Mouse (Mus musculus) activated CD4-positive, CD25-positive, alpha-beta regulatory T cell, adult 4 months (primary cell): ENCODE results near the gene Nol11. TPM values are rescaled to one million over a fixed set of nuclear protein-coding genes. Genes with fewer than 3 reads are reported as not detected.
A peak's percentile ranks its signal among the peaks of the same experiment; 100 is the strongest.

Experiments used
- ATAC-seq: one replicate; pipeline ENCODE4 v1.8.0; 2017
- polyA plus RNA-seq, 2 experiments: library from polyadenylated mRNA; unstranded; fragments of 100-300 nt; shearing (Covaris generic); gene quantifications; one replicate each; pipeline ENCODE4 v1.2.1; 2017

Gene Nol11
- polyA plus RNA-seq = 10 to 100 TPM; 44.5 to 45.8 TPM

DNA sequence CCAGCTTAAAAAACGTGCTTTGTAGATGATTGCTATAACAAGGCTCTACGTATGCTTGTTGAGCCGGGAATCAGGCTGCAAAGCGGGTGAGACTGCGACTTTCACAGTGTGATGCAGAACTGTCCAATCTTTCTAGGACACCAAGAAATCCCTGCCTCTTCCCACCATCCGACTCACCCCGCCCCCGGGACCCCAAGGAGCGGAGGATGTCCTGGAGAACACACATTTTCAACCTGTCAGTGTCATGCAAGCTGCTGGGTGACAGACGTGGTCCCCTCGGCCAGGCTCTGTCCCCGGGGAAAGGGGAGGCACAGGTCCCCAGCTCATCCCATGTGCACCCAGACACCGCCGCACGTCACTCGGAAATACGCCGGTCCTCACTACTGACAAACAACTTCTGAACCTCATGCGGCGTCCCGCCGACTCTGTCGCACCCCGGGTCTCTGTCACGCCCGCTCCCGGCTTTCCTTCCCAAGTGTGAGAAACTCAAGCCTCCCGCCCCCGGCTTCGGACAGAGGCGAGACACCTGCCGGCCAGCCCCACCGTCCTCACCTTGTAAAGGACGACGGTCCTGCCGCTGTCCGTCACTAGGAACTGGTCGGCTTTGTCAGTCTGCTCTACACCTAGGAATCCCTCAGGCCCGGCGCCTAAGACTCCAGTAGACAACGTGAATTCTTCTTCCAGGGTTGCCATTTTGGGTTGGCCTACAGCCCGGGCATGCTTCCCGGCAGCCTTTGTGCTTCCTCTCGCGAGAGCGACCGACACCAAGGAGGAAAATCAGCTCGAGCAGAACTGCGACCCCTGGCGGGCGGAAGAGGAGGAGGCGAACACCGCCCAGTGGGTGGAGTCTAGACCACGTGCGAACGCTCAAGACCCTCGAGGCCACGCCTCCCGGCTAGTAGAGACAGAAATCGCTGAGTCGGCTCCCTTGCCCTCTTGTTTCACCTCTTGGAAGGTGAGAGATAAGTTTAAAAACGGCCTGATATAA is at the start of gene Nol11:
Gene Nol11, minus strand, starts transcription at position 817 of the 988 bp plus-strand sequence.
- ATAC-seq = peak; percentile 99

DNA sequence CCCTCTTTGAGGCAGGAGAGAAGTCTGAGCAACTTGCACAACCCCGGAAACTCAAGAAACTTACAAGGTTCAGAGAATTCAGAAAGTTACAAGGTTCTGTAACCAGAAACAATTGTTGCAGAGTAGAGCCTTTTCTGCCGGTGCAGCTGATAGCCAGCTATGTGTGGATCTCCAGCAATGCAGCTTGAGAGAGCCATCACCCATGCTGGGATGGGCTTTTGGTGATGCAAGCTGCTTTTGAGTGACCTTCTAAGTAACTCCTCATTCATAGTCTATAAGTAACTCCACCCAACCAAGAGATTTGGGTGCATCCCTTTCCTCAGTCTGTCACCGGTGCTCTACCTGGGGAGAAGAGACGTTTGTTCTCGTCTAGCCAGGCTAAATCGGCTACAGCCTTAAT is 49.3 kb upstream of the Nol11 start:
- ATAC-seq = no peak

DNA sequence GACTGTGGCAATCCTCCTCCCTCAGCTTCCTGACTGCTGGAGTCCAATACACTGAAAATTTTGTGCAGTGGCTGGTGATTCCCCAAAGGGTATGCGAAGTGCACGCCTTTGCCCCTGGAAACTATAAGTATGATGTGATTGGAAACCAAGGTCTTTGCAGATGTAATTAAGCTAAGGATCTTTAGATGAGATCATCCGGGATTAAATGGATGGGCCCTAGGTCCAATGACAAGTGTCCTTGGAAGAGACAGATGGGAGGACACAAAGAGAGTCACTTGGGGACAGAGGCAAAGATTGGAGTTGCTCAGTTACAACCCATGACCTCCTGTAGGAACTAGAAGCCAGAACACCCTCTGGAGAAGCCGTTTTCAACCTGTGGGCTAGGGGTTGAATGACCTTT is 48.4 kb upstream of the Nol11 start:
- no peak for ATAC-seq

DNA sequence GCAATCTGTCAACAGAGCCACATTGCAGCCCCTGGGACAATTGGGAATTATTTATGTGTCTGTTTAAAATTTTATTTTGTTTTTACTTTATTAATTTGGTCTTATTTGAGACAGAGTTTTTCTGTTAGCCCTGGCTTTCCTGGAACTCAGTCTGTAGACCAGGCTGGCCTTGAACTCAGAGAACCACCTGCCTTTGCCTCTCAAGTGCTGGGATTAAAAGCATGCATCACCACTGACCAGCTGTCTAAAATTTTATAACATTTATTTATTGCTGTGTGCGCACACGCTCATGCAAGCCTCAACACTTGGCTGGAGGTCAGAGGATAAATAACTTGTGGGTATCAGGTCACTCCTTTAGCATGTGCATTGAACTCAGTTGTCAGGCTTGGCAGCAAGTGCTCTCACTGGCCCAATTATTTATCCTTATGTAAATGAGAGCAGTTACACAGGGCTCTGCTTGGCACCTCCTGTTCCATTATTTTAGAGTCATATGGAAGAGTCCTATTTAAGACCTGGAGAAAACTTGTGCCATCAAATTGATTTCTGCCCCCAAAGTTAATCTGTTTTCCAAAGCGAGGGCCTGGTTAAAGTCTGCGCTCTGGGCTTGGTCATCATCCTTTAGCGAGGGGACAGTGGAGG is 44.2 kb upstream of the Nol11 start:
- no peak for ATAC-seq

DNA sequence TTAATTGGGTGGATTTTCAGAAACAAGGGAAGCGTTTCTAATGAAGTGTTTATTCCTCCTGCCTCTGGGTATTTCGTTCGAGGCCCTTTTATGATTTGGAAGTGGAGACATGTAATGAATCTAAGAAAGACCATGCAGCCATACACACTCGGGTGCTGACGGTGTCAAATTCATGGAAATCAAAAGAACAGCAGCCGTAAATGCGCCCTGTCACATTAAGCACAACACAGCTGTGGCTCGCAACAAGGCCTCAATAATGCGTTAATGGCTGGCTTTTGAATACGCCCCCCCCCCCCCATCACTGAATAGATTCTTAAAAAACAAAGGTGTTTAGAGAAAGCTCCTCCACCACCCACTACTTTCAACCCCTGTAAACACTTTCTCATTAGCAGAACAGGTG is 40.9 kb upstream of the Nol11 start:
- no peak for ATAC-seq

DNA sequence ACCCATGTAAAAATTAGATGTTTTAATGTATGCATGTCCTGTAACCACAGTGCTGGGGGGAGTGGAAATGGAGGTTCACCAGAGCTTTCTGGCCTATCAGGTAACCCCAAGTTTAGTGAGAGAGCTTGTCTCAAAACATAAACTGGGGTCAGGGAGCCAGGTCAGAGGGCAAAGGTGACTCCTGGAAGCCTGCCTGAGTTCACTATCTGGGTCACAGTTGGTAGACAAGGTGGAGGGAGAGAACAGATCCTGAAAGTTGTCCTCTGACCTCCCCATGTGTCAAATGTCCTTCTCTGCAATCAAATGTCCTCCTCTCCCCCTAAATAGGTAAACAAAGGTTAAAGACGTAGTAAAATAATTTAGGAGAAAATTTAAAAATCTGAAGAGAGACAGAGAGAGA is 37.2 kb upstream of the Nol11 start:
- no peak for ATAC-seq

DNA sequence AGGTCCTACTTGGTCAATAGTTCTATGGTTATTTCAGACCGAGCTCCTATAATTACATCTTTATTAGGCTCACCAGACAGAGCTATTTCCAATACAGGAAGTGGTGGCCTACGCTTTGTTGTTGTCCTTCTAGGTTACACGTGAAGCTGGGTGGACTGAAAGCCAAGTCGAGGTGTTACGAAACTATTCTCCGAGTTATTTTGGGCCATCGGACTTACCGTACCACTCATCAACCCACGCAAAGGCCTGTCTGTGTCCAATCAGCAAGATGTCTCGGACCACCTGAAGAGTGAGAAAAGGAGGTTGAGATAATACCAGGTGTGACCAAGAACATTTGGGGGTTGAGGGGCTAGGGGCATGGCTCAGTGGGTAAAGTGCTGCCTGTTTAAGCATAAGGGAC is 36.8 kb upstream of the Nol11 start:
- ATAC-seq = no peak

DNA sequence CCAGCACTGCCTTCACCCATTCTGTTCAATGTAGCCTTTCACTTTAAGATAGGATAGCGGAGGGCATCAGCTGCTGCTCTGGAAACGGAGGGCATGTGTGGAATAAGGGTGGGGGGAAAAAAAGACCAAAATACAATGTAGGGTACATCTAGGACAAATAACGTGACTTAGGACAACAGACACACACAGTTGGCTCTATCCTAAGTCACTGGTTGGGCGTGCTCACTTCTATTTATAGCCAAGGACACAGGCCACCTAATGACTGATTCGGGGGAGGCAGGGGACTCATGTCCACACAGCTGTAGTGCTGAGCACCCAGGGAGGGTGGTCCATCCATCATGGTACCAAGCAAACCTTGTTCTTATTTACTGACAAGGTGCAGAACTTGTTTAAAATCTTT is 36.1 kb upstream of the Nol11 start:
- no peak for ATAC-seq

DNA sequence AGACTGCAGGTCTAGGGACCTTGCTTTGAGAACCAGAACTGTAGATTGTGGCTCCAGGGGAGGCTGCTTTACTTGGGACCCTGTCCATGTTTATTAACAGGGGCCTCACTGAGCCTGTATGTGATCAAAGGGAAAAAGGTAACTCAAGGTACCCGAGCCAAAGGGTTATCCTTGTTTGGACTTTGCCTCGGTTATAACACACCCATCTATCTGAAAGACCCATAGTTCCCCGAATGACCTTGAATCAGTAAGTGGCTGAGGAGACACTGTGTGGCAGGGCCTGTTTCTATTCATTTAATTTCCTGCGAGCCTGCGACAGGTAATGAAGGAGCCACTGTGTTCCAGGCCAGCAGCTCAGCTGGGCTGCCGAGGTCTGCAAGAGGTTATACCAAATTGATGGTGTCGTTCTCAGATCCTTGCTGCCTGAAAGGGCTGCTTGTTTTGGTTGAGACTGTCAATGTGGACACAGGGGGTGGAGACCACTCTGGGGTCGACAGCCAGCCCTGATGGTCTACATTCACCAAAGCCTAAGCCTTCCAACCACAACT is 34.6 kb upstream of the Nol11 start:
- no peak for ATAC-seq

DNA sequence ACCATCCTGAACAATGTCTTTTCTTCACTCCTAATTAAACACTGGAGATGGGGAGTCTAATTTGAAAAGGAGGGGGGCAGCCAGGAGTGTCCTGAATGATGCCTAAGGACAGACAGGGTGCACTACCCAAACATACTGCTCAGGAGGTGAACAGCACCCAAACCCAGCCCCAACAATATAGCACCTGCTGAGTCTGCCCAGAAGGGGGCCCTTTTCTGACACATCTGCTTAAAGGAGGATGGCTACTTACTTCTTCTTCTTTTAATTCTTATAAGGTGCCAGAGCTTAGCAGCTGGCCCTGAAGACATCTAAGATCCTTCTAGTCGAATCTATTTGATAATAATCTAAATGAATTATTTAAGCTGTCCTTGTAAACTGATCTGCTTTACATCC is 34.0 kb upstream of the Nol11 start:
- ATAC-seq = no peak

DNA sequence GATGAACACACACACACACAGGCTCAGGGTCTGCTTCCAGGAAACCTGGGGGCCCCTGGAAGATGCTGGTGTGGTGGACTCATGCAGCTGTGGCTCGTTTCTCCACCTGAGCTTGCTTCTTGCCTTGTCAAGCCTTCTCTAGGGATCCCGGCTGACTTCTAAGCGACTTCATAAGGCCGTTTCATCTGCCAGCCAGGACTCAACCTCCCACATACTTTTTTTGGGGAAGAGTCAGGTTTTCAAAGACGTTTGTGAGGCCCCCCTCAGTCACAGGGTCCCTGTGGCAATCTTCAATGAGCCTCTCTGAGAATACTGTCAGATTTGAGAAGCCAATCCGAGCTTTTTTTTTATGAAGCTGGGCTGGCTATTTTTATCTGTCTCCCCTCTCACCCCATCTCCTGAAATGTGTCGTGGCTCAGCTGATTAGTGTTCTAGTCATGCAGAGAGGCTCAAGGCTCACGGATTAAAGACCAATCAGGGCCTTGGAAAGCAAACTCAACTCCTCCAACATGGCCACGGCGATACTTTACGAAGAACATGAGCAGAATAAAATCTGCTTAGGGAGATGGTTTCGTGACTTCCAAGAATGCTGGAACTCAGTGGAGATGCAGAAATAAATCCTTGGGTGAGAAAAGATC is 33.5 kb upstream of the Nol11 start:
- no peak for ATAC-seq

DNA sequence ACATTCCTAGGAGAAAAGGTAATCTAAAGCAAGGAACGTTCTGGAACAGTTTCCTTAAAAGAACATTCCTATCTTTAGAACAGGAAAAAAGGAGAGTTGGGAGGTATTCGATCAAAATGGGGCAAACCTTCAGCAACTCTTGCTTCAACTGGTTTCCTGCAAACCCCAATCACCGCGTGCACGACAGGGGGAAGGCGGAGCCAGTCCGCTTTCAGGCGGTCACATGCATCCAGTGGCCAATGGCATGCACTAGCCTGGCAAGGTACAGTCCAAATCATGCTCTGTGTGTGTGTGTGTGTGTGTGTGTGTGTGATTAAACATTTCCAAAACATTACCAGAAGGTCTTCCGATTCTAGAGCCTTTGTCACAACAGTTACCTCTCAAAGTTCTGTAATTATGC is 25.9 kb upstream of the Nol11 start:
- no peak for ATAC-seq

DNA sequence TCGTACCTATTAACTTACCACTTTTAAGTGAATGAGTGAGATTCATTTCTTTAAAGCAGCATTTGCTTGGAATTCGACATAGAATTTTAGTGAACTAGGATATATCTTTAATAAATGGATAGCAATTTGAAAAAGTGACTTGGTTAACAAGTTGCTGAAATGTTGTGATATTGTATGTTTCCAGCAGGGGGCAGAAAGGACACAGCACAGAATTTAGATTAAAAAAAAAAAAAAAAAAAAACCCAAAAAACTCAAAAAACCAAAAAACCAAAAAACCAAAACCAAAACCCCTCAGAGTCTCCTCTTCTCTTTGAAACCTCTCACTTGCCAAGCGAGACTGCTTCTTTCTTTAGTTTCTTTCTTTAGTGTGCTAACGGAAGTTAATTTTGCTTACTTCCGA is 24.6 kb upstream of the Nol11 start:
- ATAC-seq = no peak

DNA sequence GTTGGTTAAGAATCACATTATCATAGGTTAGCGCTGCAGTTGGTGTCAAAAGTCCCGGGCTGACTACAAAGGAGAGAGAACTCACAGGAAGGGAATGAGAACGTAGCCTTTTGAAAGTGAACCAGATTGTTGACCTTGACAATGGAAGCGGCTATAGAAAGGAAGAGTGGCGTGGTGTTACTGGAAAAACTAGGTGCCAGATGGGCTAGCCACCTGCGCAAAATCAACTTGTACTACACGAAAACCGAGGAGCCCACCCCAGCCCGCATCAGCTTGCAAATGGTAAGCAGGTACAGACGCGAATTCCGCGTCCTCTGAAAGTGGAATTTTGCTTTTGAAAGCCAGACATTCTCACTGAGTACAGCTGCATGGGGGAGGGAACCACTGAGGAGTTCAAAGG is 20.6 kb upstream of the Nol11 start:
- no peak for ATAC-seq

DNA sequence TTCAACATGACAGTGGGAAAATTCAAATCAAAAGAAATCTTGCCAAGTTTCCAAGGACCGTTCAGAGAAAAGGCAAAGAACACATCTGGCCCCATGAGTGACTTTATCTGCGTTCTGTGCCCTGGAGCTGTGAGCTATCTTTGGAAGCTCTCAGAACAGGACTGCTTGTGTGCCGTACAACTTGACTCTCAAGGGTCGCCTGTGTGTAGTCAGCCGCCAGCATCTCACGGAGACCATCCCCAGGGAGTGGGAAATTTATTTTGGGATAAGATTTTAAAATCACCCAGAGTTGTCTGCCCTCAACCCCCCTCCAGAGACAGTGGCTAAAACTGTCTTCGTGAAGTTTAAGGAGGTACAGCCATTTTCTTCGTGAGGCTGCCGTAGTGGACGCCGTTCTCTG is 12.6 kb upstream of the Nol11 start:
- ATAC-seq = no peak

DNA sequence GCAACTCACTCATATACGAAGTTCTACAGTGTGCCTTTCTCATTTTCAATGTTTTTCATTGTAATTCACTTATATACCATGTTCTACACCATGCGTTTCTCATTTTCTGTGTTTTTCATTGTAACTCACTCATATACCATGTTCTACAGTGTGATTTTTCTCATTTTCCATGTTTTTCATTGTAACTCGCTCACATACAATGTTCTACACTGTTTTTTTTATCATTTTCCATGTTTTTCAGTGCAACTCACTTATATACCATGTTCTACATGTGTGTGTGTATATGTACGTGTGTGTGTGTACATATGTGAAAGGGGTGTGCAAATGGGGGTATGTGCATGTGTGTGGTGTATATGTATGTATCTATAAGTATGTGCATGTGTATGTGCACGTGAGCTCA is 10.1 kb upstream of the Nol11 start:
- ATAC-seq = no peak

DNA sequence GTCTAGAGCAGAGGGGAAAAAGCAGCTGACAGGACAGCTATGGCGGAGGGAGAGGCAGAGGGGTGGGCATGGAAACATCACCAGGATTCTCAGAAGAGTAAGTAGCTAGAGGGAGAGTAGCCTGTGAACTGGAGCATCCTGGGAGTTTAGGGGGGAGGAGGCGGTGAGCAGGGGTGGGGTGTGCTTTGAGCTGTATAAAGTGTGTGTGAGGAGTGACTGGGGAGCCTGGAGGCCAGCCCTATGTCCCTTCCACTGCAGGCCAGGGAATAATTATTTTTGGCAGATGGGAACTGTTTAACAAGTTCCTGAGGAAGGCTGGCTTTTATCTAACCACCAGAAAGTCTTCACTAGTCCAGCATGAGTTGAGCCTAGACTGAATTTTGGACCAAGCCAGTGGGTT is 6.2 kb upstream of the Nol11 start:
- ATAC-seq = no peak

DNA sequence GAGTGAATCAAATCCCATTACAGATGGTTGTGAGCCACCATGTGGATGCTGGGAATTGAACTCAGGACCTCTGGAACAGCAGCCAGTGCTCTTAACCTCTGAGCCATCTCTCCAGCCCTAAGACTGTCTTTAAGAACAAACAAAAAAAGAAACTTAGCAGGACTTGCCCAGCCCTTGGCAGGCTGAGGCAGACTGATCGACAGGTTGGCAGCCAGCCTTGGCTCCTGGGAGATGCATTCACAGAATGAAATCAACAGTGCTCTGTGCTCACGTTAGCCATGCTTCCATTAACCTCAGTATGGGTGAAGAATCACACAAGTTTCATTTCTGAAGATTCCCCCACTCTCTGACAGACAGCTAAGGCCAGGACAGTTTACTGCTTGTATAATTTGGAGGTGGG is 1.2 kb upstream of the Nol11 start:
- ATAC-seq = no peak

DNA sequence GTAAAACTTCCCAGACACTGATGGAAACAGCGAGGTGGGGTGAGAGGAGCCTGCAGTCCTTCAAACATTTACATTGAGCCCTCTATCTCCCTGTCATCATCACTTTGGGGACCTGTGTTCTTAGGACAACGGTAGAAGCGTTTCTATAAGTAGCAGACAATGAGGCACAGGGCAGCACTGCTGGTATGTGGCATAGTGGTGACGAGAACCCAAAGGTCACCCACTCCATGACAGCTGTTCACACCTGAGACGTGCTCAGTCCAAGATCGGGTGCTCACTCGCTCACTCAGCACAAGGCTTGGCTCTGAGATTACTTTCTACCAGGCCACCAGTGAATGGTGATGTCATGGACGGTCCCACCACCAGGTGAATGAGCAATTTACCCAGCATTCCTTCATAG is 5.4 kb downstream of the Nol11 start:
- ATAC-seq = no peak

DNA sequence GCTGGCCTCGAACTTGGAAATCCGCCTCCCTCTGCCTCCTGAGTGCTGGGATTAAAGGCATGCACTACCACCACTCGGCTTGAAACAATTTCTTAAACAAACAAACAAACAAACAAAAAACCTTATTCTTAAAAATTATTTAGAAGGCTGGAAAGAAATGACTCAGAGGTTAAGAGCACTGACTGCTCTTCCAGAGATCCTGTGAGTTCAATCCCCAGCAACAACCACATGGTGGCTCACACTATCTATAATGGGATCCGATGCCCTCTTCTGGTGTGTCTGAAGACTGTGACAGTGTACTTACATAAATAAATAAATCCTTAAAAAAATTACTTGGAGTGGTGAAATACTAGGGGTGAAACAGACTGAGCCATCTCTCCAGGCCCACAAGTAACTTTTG is 28.0 kb downstream of the Nol11 start:
- ATAC-seq = no peak

DNA sequence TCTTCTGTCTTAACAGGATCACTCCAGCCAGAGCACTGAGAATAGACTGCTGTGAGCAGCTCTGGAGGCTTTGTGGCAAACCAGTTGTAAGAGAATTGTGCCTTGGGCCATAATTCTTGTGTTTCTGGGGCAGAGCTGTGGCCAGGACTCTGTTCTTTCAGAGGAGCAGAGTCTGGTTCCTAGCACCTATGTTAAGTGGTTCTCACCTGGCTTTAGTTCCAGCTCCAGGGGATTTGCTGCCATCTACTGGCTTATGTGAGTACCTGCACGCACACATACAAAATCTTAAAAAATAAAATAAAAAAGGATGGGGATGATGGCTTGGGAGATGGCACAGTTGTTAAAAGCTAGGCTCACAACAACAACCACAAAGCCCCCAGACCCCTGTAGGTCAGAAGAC is 30.1 kb downstream of the Nol11 start:
- ATAC-seq = no peak

DNA sequence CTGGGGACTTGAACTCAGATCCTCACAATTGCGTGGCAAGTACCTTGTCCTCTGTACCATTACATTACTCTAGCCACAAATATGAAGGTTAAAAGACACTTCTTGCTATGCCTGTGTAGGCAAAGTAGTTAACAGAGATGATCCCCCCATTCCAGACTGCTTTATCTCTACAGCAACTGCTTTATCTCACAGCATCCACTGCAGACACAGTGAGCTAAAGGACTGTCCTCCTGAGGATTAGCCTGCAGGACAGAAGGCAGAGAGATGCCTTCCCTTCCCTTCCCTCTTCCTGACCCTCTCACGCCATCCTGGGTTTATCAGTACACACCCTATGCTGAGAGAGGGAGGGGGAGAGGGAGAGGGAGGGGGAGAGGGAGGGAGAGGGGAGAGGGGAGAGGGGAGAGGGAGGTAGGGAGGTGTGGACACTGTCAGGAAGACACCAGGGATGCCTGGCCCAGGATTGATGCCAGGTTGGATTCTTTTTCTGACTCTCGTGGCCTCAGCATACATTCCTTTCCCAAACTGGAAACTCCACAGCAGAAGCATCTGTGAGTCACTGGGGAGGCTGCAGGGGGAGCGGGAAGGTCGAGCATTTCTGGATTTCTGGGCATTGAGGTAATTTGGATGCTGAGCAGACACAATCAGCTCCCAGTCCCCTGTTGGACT is 32.1 kb downstream of the Nol11 start:
- ATAC-seq = no peak

DNA sequence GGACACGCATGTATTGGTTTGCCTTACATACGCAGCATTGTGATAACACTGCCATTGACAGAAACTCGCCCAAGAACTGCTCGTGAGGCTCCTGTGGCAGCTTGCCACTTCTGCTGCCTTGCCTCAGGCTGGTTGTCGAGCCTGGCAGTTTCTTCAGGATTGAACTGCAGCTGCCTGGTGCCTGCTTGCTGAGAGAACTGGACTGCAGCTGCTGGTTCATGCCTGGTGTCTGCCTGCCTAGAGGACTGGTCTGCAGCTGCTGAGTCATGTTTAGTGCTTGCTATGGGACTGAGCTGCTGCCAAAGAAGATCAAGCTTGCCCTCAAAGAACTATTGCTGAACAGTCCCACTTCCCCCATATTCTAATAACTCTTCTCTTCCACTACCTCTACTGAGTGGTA is 33.9 kb downstream of the Nol11 start:
- no peak for ATAC-seq
